Mouse (Mus musculus): ENCODE results near the gene Timm13.

Gene Timm13

DNA sequence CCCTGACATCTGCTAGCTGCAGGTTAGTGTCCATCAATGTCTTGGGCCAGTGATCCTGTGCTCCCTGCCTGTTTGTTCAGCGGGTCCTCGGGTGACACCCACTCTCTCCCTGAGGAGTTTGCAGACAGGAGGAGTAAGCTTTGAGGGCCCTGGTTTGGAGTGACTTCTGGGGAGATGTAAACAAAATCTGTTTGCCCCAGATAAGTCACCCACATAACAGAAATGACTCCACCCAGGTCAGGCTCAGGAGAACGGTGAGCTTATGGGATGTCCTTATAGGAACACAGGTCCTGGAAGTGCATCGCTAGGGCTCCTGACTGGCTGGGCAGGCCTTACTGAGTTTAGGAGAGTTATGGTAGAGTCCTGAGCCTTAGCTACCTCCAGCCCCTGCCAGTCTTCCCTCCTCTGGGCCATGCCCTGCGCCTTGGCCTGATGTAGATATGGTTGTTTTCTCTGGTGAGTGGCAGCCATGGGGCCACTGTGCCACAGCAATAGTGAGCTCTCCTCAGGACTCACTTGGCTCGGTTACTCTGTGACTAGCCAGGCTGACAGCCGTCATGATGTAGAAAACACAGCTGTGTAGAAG lies 42.3 kb downstream of the Timm13 start:
- no peak for DNase-seq (ENCODE audit: low spot score)

DNA sequence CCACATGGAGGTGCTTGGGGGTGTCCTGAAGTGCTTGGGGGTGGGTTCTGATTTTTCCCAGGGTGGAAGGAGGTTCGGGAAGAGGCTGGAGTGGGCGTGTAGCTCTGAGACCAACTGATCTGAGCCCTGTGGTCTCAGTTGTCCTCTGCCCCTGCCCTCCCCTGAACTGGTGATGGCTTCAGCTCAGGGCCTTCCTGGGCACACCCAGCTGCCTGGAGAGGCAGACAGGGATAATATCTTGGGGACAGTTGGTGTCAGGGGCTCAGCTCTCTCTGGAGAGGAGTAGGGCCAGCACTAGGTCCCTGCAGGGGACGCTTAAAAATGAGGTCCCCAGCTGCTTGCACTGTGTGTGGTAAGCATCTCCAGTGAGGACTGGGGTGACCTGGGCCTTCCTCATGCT lies 42.9 kb downstream of the Timm13 start:
- no peak for DNase-seq (ENCODE audit: low spot score)

DNA sequence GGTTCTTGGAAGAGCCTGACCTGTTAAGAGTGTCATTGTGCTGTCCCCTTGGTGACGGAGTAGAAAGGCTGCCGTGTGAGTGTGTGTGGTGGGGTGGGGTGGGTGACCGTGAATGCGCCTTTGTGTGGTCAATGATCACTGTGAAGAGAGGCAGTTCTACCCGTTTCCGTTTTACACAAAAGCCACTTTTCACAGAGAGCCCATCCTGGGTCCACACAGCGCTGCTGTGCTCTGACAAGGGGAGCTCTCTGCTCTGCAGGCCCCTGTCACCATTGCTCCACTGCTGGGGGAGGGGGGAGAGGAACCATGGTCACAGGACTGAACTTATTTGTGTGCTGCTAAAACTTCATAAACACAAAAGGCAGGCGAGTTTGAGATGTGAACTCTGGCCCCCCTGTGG lies 43.4 kb downstream of the Timm13 start:
- DNase-seq (ENCODE audit: low spot score), result no peak

DNA sequence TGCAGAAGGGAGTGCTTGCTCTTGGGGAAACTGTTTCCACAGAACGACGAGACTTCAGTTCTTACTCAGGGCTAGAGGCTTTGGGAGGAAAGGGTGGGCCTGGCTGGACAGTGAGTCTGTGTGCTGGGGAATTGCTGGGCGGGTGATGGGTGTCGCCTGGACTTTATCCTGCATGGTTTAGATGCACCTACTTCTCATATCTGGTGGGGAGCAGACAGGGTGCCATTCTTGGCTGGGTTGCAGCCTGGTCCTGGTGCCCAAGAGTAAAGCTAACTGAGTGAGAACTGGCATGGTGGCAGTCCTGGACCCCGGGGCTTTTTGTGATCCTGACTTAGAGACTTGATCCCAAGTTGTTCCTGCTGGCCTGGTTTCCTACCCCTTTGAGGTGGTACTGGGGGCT lies 43.9 kb downstream of the Timm13 start:
- no peak for DNase-seq (ENCODE audit: low spot score)

DNA sequence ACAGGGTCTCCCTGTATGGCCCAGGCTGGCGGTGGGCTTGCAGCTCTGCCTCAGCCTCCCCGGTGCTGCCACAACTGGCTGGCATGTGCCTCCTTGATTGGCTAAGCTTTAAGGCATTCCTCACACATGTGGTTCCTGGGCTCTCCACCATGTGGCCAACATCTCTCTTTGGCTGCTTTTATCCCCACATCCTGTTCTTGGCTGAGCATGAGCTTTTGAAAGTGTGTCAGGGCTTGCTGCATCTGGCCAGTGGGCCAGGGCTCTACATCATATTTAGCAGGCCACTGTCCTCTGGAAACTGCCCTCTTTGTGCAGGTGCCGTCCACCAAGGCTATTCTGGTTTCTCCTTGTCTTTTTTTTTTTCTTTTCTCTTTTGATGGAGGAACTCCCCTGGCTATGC lies 44.5 kb downstream of the Timm13 start:
- DNase-seq (ENCODE audit: low spot score), result no peak

DNA sequence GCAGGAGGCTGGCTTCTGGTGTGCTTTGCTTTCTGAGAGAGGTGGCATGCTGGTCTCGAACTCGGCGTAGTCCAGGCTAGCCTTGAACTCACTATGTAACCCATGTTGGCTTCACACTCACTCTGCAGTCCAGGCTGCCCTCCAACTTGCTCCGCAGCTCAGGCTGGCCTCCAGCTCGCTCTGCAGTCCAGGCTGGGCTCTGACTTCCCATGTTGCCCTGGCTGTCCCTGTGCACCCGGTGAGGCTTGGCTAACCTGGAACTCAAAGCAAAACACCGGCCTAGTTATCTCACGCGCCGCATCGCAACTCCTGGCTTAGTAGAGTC lies 45.1 kb downstream of the Timm13 start:
- DNase-seq (ENCODE audit: low spot score), result no peak

DNA sequence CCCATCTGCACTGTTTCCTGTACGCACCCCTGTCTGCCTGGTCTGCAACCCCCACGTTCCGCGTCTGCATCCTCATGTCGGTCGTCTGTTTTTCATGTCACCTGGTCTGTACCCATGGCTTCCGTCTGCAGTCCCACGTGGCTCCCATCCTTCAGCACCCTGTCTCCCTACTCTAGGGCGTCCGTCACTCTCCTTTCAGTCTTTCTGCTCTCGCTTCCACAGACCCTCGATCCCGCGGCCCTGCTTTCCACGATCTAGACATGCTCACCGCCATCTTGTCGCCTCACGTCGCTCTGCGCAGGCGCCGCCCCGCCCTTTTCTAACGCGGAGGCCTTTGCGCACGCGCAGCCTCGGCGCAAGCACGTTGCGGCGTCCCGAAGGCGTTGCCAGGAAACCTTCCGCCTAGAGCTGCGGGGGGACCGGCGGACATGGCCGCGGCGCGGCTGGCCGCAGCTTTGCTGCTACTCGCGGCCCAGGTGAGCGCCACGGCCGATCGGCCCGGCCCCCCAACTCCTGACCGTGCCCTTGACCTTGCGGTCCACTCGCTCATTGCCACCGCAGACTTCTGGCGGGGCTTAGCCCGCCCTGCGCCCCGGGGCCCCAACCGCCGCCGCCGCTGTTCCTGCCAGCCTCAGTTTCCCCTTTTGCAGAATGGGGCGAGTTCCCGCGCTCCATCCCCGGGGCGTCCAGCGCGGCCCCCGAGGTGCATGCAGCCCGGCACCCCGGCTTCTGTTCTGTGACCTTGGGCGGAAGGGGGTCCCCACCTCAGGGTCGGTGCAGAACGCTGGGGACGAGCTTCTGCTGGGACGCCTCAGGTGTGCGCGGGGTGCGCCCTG lies 45.6 kb downstream of the Timm13 start, which contains the start of the genes Lsm7 and Sppl2b:
Gene Lsm7, minus strand, starts transcription at position 297 of the 836 bp plus-strand sequence.
Gene Sppl2b, plus strand, starts transcription at position 363 of the 836 bp plus-strand sequence.
- DNase-seq (ENCODE audit: low spot score), result peak; percentile 99

All from ovary, postnatal 10 days (tissue).